Mouse (Mus musculus) monocyte, adult 5-6 weeks (primary cell): ENCODE results near the gene Dut. TPM values are rescaled to one million over a fixed set of nuclear protein-coding genes. Genes with fewer than 3 reads are reported as not detected.

ENCODE experiments used
- ATAC-seq: fragments of 153-309, 156-312 bp; replicated peaks from 2 replicates; pipeline ENCODE4 v1.8.0; 2017; ENCODE audit warnings: mild to moderate bottlenecking; ENCODE audit not compliant: low TSS enrichment, insufficient number of reproducible peaks, severe bottlenecking, poor library complexity, low FRiP score
- total RNA-seq: library from RNA; stranded (forward); fragments of 200-1000, 200-491, 200-594 nt; gene quantifications from 3 replicates; pipeline ENCODE4 v1.2.3, GENCODE M21; 2017

Gene Dut
- total RNA-seq, 1 experiment from 2014 or later: 9.1 TPM

DNA sequence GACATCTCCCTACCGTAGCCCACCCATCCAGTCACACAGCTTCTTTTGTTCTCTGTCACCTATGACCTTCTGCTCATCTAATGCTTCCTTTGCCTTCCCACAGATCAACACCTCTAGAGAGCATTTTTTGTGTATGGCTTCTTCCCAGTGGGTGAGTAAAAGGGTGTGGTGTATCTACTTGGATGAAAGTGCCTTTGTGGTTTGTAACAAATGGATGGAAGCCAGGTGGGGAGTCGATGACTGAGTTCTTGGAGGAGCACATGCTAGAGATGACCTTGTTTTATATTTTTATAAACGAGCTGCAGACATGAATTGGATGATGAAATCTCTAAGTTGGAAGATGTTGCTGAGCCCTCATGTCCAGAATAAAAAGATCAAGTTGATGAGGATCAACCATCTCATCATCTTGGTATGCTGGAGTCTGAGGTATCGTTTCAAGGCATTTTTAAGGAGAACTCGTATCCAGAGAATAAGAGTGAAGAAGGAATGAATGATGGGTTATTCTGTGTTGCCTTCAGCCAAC is 47.0 kb downstream of the Dut start:
- no peak for ATAC-seq

DNA sequence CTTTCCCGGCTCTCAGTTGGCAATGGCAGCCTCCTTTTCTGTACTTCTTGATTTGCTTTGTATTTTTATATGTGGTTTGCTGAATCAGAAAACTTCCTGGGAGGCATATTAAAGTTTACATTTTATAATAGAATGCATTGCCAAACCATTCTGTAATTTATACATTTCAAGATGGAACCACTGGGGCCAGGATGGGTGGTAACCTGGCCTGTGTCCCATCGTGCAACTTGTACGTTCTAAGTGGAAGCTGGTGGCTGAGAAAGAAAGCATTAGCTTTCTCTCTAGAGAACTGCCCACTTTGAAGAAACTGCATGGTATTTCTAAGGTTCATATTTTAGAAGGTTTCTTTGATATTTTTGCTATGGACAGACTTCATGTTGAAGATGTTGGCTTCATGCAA is 48.5 kb downstream of the Dut start:
- no peak for ATAC-seq

DNA sequence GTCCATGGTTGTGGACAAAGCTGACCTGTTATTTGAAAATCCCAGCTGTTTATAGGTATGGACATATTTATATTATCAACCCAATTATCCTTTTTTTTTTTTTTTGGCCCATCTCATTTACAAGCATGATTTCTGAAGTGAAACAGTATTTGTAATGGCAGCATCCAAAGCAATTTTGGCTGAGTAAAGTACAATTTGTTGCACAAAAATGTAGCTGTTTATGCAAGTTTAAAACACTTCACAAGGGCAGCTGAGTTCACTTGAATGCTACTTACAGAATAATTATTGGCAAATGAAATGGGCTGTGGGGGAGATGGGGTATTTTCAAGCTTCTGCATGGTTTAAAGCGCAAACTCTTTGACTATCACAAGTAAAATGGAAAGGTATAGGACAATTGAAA is 51.9 kb downstream of the Dut start:
- no peak for ATAC-seq

DNA sequence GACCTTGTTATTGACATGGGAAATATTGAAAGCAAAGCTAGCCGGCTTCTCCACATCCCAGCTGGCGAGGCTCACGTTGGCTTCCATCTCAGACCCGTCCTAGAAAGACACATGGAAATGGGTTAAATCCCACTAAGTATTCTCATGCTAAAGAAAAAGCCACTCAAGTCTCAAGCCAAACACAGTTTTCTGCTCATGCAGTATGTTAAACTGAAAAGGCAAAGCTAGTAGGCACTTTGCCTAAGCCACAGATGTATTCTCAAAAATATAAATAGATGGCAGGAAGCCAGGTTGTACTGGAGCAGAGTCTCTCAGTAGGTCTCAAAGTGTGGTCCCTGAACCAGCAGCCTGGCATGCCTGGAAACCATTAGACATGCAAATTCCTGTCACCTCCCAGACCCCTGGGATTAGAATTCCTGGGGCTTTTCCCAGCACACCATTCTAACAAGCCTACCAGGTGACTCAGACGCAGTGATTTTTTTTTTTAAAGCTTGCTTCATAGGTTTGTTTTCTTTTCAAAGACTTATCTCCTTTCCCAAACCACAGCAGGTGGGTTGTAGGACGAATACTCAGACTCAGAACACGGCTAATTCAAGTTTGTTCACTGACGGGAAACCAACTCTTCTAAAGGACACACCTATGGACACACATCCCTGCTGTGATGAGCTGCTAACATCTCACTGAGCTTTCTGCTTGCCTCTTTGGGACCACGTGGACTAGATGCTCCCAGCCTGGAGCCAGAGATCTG is 55.1 kb downstream of the Dut start:
- ATAC-seq: no peak

DNA sequence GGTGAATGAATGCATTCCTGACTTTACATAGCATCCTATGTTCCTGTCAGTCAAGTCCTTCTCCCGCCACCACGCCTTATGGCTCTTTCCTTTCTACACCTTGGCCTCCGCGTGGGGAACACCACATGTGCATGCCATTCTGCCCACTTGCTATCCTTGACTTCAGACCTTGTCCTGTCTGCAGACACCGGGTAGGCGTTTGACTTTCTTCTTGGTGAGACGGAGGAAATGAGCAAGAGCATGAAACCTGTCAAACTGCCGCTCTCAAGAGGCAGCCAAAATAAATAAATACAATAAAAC is 55.6 kb downstream of the Dut start:
- no peak for ATAC-seq

DNA sequence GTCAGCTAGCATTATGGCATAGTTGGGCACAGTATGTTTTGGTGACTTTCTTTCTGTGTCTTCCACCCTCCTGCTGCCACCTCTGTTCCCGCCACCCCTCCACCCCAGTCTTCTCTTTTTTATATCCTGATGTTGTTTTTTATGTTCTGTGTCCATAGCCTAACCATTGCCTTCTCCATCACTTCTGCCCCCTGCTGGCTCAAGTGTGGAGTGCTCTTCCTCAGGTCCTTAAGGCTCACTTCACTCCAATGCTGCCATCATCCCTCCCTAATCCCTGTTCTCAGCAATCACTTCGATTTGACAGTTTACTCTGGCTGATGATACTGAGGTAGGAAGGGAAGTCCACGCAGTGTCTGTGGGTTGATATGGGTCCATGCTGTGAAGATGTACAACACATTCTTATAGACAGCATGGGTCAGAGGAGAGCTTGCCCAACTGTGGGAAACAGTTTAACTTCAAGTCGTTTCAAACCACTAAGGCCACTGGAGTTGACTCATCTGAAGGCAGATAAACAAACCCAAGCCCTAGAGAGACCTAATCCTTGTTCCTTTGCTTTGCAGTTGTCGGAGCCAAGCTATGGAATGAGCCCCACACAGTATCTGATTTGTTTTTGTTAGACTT is 56.9 kb downstream of the Dut start:
- ATAC-seq: peak; percentile 46; the same call in 1 of the 2 replicates

DNA sequence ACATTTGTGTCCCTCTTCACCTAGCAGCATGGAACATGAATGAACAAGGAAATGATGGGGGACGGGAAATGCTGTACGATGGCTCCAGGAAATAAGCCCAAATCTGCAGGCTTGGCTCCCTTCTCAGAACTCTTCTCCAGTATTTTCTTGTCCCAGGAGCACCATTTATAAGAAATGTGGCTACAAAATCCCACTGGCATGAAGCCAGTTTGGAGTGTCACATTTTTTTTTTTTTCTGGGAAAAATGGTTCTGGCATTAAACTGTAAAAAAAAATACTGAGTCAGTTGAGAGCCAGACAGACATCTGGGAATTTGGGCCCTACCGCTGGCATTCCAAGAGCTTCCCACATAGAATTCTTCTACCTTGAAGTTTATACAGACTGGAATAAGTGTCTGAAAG is 57.8 kb downstream of the Dut start:
- ATAC-seq: no peak

DNA sequence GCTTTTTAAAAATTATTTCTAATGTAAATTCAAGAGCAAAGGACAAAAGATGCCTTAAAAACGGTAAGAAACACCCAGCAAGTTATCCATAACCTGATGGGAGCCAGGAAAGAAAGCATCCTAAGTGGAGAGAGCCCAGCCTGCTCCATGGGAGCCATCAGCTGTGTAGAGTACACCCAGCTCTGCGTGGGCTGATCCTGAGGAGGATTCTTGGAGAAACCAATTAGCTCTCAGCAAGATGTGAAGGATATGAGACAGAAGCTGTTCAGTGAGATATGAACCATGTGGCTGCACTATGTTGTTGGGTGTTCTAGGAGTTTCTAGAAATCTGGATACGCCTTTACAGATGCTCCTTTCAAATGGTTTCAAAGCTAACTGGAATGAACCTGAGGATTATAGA is 58.7 kb downstream of the Dut start:
- no peak for ATAC-seq

Other genes starting within 250 kb of the Dut start
- 0.49 to 0.86 TPM in 2 of 3 replicates, not detected in the other for gene Slc24a5, start 179.1 kb upstream of the Dut start, total RNA-seq
- gene Myef2, start 123.5 kb upstream of the Dut start, total RNA-seq: 16.6 to 38.3 TPM (median 31.8 TPM) in 3 replicates
- gene Ctxn2, start 110.5 kb upstream of the Dut start, total RNA-seq: not detected in 3 replicates
- not detected in 3 replicates for gene Slc12a1, start 94.7 kb upstream of the Dut start, total RNA-seq